Mouse (Mus musculus) ovary, adult 10 weeks (tissue): ENCODE measurements around the gene Srbd1. TPM values are rescaled to one million over a fixed set of nuclear protein-coding genes. Genes with fewer than 3 reads are reported as not detected.

ENCODE experiments used
- polyA plus RNA-seq: library from polyadenylated mRNA; stranded (reverse); fragments of 350-450 nt; fragmentation: Illumina TruSeq; extraction: RNeasy Lipid Tissue Mini Kit (QIAGEN cat#74804); gene quantifications from one replicate; pipeline ENCODE4 v1.2.3, GENCODE M21; 2014

The Srbd1 gene
- polyA plus RNA-seq, result 49.4 TPM

GRCm38 (mm10) chr17:86145079-86145951 lies at the start of gene Srbd1:
Srbd1 (minus strand) TSS chr17:86145175.

GRCm38 (mm10) chr17:86167320-86168230 lies 22.6 kb upstream of the Srbd1 start, which contains the start of gene Prkce:
Prkce (plus strand) TSS chr17:86167785.

Other genes starting within 250 kb of the Srbd1 start
- gene Prkce, start 22.6 kb upstream of the Srbd1 start, polyA plus RNA-seq, result 25.5 TPM